Mouse (Mus musculus) induced T-regulatory cell, adult 2 months (primary cell): ENCODE measurements at regions not wholly inside any gene's neighbourhood (a gene's known extent, or its start where the extent isn't known, plus 50 kb on each side); places are given as distances from the start of the nearest gene placed in this dataset.
A peak's percentile ranks its signal among the peaks of the same experiment; 100 is the strongest.

Experiments
- DNase-seq: peaks from one replicate; pipeline ENCODE4 v3.0.0-alpha.2; 2012; ENCODE audit warnings: low read depth

DNA sequence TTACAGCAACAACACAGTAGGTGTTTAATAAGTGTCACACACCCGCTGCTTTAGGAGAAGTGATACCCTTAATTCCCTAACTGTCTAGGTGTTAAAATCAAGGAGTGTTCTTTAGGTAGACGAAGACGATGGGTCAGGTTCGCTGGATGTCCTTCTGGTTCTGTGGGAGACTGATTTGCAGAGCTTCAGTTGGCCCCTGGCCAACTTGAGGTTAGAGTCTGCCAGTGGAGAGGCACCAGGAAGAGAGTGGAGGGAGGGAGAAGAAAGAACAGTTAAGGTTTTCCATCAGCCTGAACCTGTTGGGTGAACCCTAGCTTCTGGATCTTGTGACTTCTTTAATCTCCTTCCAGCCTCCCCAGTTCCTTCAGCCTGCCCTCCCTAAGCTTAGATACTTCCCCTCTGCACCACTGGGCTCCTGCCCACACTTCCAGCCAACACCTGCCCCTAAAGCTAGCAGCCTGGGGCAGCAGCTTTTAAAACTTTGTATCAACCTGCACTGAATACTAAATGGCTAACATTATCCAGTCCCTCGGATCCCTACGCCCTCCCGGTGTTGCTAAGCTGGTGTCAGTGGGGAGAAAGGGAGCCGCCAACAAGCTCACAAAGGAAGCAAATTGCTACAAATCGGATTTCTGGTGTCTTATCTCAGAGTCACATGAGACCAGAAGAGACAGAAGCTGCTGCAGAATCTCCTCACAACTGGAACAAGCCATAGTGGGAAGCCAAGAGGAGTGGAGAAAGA lies 62.1 kb upstream of the Adgrl1 start:
- no peak for DNase-seq

DNA sequence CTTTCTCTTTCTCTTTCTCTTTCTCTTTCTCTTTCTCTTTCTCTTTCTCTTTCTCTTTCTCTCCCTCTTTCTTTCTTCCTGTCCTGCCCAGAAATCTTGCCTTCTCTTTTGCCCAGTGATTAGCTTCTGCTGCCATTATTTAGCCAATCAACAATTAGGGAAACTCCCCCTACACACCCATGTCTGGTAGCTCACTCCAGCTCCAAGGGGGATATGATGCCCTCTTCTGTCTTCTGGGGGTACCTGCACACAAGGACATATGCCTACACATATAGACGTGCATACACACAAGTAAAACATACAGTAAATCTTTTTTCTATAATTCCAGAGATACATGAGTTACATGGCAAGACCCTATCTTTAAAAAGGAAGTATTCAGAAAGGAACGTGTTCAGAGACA lies 70.1 kb upstream of the Adgrl1 start:
- peak; percentile 45 for DNase-seq

DNA sequence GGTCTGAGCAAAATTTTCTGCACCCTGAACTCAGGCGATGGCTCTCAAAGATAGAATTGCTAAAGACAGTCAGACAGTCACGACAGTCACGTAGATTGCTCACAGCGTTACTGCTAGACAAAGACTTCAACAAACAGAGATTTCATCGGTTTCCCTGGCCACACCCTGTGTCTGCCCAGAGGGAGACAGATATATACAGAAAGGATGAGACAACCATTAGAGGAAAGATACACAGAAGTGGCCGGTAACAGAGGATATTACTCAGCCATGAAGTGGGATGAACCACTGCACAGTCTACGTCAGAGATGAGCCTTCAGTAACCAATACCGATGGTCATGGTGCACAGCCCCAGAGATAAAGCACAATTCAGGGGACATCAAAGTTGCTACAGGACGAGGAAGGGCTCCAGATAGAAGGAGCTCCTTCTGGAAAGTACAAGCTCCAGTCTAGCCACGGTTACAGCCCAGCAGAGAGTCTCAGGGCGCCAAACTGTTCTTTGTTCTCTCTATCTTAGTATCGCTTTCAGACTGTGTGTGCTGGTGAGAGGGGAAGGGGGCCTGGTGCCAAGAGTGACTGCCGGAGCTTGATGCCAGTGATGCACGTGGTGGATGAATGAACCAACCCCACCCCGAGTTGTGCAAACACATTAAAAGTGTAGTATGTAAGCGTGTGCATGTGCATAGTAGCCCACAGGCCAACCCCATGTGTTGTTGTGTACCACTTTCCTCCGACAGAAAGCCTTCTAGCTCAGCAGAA lies 74.8 kb upstream of the Adgrl1 start:
- DNase-seq: no peak

- DNase-seq: no peak
Measured at GRCm38 (mm10) chr8:83819086-83819485, 78.0 kb upstream of the Adgre5 start.

GRCm38 (mm10) chr8:83810651-83811050 lies 69.5 kb upstream of the Adgre5 start:
- no peak for DNase-seq

DNA sequence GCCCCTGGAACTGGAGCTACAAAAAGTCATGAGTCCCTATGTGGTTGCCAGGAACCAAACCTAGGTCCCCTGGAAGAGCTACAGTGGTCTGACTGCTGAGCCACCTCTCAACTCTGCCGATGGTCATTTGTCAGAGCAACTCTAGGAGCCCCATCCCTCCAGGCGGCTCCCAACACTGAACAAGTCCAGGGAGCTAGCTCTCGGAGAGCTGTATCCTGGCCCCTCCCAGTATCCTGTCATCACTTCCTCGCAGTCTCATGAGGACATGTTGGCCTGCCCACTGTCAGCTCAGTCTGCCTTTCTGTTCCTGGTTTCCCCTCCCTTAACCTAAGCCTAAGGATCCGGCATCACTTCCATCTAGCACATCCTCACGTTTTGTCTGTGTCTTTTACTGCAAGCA lies 64.5 kb upstream of the Adgre5 start:
- no peak for DNase-seq

DNA sequence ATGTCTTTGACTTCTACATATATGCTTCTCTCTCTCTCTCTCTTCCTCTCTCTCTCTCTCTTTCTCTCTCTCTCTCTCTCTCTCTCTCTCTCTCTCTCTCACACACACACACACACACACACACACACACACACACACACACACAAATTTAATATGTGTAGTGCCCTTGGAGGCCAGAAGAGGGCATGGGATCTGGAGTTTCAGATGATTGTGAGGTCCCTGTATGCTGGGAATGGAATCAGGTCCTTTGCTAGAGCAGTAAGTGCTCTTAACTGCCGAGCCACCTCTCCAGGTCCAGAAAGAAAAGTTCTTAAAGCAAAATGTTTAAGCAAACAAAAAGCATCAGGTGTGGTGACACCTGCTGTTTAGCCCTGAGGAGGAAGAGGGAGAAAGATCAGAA lies 62.2 kb upstream of the Adgre5 start:
- DNase-seq: peak; percentile 48

GRCm38 (mm10) chr8:83802506-83802905 lies 61.4 kb upstream of the Adgre5 start:
- no peak for DNase-seq

- DNase-seq: no peak
Measured at GRCm38 (mm10) chr8:83799607-83799950, 58.5 kb upstream of the Adgre5 start.

- peak; percentile 62 for DNase-seq
Measured at GRCm38 (mm10) chr8:83798881-83799606, 57.9 kb upstream of the Adgre5 start.

DNA sequence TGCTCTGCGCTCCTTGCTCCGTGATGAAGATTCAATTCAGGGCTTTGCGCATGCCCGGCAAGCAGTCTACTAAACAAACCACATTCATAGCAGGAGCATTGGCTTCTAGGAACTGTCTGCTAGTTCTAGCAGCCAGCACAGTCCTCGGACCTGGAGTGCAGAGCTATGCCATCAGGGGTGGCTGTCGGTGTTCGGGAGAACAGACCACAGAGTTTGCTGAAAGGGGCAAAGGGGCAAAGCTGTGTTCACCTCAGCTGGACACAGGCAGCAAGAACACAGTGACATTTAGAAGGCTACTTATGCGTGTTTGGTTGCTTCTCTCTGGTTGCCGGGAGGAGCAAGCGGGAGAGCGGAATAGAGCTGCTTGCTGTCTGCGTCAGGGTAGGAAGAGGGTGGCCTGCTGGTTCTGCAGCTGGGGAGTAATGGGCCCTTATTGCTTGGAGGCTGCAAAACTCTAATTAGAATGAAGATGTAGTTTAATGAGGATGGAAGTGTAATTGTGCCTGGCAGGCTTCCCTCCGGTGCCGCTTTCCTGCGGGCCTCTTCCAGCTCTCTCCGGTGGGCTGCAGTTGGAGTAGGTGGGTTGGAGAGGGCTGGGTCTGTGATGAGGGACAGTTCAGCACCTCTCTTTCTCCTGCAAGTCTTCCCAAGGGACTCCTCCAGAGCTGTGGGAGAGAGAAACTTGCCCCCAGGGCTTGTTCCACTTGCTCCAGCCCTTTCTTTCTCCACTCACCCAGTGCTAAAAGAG lies 52.5 kb upstream of the Adgre5 start:
- DNase-seq: no peak
